Mouse (Mus musculus) neutrophil, adult 5-6 weeks (primary cell): Measurements from ENCODE around the gene Ccdc84. TPM values are rescaled to one million over a fixed set of nuclear protein-coding genes. Genes with fewer than 3 reads are reported as not detected.
"Not testable (repeated sequence)": the region's sequence is repeated elsewhere in the genome, so short reads cannot be mapped to it uniquely, and the experiment has no call there.

ENCODE experiments used
- ATAC-seq: fragments of 151-379, 151-347 bp; 2 replicates; pipeline ENCODE4 v1.8.0; 2017; ENCODE audit warnings: mild to moderate bottlenecking, moderate TSS enrichment; ENCODE audit not compliant: insufficient number of reproducible peaks, poor library complexity, low FRiP score, severe bottlenecking; ENCODE audit errors: extremely low read depth
- total RNA-seq: library from RNA; stranded (forward); fragments of 200-1000 nt; gene quantifications from 2 replicates; pipeline ENCODE4 v1.2.3, GENCODE M21; 2017

Ccdc84 gene
- total RNA-seq, result 41.8 and 52.1 TPM in 2 replicates

DNA sequence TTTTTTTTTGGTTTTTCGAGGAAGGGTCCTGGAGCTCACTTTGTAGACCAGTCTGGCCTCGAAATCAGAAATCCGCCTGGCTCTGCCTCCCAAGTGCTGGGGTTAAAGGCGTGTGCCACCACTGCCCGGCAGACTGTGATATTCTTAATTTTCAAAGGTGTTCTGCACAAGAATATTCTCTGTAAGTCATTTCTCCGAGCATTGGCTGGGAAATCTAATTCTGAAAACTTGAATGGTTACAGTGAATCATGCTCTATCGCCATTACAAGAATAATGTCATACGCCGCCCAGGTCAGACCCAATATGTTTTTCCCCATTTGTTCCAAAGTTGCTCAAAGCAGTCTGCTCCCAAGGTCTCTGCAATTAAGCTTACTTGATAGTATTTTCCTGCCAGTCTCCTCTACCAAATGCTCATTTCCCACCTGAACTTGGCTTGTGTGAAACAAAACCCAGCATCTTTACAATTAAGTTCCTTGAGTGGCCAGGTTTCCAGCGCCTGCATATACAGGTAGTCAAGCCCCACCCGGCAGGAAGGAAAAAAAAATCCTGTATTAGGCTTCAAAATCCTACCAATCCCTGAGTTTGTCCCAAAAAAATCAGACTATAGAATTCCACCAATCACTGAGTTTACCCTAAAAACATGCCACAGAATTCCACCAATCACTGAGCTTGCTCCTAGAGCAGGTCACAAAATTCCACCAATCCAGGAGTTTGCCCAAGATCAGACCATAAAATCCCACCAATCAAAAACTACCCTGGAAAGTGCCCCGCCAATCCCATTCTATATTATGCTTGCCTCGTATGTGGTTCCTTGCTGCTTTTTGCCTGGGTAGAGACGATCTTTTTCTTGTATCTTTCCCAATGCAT is at the start of gene Ccdc84:
TSS of gene Ccdc84 (minus strand) at position 51 of the 867 bp plus-strand sequence.
- ATAC-seq, result no peak

GRCm38 (mm10) chr9:44461950-44462349 is 43.6 kb upstream of the Ccdc84 start:
- ATAC-seq, result peak; percentile 92

GRCm38 (mm10) chr9:44457035-44457742 is 38.8 kb upstream of the Ccdc84 start:
- ATAC-seq, result no peak

DNA sequence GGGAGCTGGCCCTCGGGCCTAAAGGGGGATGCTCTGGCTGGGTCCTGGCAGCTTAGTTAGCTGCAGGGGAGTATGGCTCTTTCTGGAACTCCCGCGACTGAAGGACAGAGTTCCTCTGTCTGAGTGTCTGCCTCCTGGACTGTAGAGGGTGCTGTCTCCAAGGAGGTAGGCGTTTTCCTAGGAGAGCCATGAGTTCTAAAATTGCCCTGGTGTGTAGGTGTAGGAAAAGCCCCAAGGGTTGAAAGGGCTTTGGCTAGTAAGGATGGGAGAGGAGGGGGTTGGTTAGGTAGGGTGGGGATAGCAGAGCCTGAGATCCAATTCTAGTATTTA is 36.5 kb upstream of the Ccdc84 start, which contains the start of gene Upk2:
TSS of gene Upk2 (minus strand) at position 86 of the 330 bp plus-strand sequence.
- no peak for ATAC-seq

GRCm38 (mm10) chr9:44454132-44454890 is 35.9 kb upstream of the Ccdc84 start:
- peak; percentile 91 for ATAC-seq

DNA sequence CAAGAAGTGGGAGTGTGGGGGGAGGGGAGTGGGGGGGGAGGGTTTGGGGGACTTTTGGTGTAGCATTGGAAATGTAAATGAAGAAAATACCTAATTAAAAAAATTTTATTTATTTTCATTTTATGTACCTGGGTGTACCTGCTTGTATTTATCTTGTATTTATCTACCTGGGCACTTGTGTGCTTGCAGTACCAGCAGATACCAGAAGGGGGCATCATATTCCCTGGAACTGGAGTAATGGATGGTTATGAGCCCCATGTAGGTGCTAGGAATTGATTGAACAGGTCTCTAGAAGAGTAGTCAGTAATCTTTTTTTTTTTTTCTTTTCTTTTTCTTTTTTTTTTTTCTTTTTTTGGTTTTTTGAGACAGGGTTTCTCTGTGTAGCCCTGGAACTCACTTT is 32.0 kb upstream of the Ccdc84 start:
- ATAC-seq, result no peak

DNA sequence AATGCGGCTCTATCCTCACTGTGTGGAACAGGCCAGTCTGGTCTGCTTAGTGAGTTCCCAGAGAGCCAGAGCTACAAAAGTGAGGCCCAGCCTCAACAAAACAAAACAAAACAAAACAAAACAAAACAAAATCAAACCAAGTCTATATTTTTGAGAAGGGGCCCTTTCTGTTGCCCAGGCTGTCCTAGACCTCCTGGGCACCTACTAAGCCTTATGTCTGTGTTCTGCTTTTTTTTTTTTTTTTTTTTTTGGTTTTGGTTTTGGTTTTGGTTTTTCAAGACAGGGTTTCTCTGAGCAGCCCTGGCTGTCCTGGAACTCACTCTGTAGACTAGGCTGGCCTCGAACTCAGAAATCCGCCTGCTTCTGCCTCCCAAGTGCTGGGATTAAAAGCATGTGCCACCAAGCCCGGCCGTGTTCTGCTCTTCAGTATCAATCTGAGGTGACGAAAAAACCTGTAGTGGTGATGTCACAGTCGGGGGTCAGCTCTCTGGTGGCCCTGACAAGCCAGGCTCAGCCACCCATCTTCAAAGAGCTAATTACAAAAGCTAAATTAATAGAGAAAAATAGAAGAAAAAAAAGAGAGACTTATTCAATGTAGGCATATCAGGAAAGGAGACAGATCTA is 26.1 kb upstream of the Ccdc84 start:
- not testable (repeated sequence) for ATAC-seq

DNA sequence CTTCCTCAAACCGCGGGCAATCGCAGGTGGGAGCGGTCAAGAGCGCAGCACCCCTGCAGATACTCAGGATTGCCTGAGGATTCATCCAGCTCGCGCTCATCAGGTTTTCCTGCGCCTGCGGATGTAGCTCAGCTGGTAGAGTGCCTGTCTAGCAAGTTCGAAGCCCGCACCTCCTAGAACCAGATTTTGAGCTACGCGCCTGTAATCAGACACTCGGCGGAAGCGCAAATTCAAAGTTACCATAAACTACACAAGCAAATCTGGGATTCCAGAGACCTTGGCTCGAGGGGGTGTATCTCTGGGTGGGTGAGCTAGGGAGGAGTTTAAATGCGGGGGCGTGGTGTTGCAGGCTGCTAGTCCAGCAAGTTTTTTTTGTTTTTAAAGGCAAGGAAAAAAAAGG is 22.6 kb upstream of the Ccdc84 start, which contains the start of gene Foxr1:
TSS of gene Foxr1 (minus strand) at position 176 of the 400 bp plus-strand sequence.
- no peak for ATAC-seq

- ATAC-seq, result peak; percentile 88
Observed at GRCm38 (mm10) chr9:44435747-44436146, 17.4 kb upstream of the Ccdc84 start.

DNA sequence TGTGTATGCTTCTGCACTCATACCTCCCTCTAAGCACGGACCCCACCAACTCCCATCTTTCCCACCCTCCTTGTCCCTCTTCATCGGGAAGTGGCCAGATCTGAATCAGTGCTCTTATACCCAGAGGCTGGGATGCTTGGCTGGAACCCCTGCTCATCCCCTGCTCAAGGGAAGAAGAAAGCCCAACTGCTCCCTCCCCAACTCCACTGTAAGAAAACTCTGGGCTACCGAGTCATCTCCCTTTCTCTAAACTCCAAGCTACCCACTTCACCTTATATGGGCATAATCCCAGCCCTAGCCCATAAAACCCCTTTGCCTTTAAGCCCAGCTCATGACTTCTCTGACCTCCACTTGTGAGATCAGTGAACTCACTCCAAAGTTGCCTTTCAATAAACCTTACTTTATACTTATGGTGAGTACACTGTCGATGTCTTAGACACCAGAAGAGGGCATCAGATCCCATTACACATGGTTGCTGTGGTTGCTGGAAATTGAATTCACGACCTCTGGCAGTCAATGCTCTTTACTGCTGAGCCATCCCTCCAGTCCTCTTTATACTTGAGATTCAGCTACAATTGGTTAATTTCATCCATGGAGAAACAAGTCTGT is 14.3 kb upstream of the Ccdc84 start:
- no peak for ATAC-seq

- no peak for ATAC-seq
Observed at GRCm38 (mm10) chr9:44423576-44423975, 5.2 kb upstream of the Ccdc84 start.

GRCm38 (mm10) chr9:44420280-44420898 is 2.0 kb upstream of the Ccdc84 start:
- ATAC-seq, result no peak

DNA sequence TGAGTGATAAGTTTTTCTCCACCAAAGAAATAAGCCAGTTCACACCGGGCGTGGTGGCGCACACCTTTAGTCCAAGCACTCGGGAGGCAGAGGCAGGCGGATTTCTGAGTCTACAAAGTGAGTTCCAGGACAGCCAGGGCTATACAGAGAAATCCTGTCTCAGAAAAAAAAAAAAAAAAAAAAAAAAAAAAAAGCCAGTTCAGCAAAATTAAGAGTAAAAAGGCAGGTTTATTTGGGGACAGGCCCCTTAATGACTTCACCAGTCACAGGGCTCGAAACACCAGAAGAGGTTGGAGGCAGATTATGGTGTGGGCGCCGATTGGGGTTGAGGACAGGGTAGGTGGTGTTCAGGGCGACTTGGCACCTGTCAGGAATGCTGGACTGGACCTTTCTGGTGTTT is 1.4 kb upstream of the Ccdc84 start:
- not testable (repeated sequence) for ATAC-seq

GRCm38 (mm10) chr9:44417892-44418363 is 441 bp downstream of the Ccdc84 start:
- ATAC-seq, result peak; percentile 95

- no peak for ATAC-seq
Observed at GRCm38 (mm10) chr9:44417156-44417891, 1.0 kb downstream of the Ccdc84 start.

DNA sequence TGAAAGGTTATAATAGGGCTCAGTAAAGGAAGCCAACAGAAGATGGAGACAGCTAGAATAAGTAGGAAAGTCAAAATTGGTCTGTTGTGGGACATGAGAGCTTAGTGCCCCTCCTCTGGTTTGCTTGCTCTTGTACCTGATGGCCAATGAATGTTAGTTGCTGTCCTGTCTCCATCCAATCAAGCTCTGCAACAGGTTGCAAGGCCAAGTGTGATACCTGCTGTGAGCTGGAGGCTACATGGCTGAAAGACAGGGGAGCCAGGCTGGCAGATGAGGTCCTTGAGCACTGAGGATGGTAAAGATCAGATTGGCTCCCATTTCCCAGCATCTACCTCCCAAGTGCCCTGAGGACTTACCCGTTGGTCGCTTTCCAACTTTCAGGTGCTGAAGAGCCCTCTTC is 5.6 kb downstream of the Ccdc84 start:
- ATAC-seq, result no peak

- no peak for ATAC-seq
Observed at GRCm38 (mm10) chr9:44412306-44412705, 6.1 kb downstream of the Ccdc84 start.
